Mouse (Mus musculus) spleen, postnatal 10 days (tissue): ENCODE results near the gene Ppcdc.
A peak's percentile ranks its signal among the peaks of the same experiment; 100 is the strongest.
"Not testable (repeated sequence)": the region's sequence is repeated elsewhere in the genome, so short reads cannot be mapped to it uniquely, and the experiment has no call there.

ENCODE experiments used
- DNase-seq, 2 experiments: peaks; one replicate each; pipeline ENCODE4 v3.0.0; 2021 to 2022; ENCODE audit warnings: low spot score in 2 of 2

The Ppcdc gene

GRCm38 (mm10) chr9:57431202-57431601 is 8.7 kb downstream of the Ppcdc start:
- peak in 1 of 2 experiments; percentile 26 for DNase-seq

DNA sequence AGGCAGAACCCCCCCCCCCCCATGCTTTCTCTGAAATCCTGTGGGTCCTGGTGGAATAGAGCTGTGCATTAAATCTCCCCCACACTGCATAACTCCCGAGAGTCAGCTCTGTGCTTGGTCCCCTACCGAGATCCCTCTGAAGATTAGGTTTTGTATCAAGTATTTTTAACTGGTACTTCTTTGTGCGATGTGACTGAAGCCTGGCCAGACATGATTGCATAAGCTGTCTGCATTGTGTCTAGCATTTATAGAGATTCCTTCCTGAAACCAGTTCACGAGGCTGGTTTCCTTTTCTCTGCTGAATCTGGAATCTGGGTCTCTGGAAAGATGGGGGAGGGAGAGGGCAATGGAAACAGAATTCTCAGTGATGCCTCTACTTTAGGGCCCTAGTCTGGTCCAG is 11.5 kb downstream of the Ppcdc start:
- DNase-seq, result no peak

DNA sequence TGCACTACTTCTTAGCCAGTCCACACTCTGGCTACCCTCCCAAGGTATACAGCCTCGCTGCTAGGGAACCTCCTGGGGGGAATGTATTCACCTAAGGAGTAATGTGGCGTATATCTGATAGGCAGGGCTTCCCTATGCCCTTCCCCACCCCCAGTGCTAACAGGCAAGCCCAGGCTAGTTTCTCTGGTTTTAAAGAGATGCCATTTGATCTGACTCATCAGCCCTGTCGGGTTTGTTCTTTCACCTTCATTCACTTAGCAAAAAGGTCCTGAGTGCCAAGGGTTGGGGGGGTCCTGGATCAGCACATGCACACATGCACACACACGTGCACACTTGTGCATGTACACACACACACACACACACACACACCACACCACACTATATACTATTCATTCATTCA is 12.0 kb downstream of the Ppcdc start:
- DNase-seq, result no peak

DNA sequence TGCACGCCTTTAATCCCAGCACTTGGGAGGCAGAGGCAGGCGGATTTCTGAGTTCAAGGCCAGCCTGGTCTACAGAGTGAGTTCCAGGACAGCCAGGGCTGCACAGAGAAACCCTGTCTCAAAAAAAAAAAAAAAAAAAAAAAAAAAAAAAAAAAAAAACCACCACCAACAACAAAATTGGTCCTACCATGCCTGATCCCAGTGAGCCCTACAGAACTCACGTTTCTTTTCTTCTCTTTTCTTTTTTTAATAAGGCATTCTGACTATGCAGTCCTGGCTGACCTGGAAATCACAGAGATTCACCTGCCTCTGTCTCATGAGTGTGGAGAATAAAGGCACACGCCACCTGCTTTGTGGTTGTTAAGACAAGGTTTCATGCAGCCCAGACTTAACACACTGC is 12.8 kb downstream of the Ppcdc start:
- DNase-seq, result not testable (repeated sequence)

DNA sequence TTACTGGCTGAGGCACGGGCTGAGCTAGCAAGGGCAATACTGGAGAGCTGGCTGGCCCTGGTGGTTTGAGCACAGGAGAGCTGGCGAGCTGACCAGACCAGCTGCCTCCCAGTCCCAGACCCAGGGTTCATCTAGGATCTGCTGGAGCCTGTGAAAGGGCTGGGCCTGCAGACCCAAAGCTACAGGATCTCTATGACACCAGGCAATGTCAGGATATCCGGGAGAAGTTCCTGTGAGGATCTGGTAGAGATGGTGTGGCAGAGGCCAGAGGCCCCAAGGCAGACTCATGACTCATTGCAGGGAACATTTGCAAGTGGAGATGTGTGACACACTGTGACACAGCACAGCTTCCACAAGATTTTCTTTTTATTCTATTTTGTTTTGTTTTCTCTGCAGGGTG is 14.8 kb downstream of the Ppcdc start:
- DNase-seq, result no peak

- DNase-seq, result no peak
These were observed 15.9 kb downstream of the Ppcdc start for GRCm38 (mm10) chr9:57424066-57424465.

DNA sequence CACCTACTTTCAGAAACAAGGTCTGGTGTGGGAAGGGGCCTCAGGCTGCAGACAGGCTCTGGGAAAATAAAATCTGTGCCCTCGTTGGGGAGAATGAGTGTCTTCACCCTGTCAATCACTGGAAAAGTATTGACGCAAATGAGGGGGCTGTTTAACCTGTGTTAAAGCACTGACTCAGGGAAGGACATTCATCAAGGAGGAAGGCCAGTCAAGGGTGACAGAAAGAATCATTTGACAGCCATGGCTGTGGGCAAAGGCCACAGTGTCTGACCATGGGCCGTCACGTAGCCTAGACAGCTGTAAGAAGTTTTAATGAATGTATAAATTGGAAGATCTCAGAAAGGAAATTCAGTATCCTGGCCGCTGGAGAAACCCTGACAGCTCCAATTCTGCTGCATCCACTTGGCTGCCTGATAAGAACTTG is 18.2 kb downstream of the Ppcdc start:
- no peak for DNase-seq

DNA sequence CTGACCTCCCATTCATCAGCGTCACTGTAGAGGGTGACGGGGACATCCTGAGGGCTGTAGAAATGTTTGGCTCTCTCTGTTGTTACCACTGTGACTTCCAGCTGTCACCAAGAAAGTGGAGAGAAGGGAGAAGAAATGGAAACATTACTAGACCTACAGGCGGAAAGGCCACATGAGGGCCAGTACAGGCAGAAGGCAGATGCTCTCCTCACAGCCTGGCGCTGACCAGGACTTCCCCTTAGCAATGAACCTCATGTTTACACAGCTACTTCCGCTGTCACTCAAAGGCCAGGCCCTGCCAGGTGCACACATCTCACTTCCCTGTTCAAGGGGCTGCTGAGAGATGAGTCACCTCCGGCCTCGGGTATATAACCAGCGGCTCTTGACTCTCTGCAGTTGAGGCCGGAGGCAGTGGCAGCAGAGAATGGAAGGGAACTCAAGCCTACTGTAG is 18.8 kb downstream of the Ppcdc start:
- DNase-seq, result peak; percentile 38 to 83

DNA sequence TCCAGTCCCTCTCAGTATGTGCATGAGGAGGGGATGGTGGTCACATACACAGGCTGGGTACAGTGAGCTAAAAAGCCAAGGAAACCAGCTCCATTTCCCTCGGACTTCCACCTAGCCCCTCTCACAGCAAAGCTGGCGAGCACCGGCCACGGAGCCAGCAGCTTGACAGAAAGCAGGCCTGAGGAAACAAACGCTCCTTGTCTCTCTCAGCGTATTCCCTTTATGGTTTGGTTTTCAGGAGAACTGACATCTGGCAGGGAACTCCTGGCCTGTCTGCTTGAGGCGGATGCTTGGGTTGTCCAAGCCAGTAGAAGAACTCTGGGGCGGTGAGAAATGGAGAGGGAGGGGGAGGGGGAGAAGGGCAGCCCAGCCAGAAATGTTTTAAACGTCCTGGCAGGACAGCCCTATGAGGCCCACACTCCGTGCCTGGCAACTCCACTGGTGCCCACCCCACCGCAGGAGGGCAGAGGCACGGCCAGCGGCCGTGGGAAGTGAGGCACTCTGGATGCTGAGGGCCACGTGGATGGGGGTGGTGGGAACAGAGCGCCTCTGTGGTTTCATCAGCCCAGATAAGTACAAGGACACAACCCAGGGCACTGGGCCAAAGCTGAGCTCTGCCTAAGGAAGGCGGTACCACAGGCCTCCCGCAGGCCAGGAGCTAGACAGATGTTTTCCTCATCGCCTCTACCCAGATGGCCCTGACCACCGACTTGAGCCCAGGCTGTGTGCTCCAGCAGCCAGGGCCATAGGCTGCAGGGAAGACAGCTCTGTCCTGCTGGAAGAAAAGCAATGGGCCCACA is 19.4 kb downstream of the Ppcdc start:
- DNase-seq, result peak; percentile 39 to 78

DNA sequence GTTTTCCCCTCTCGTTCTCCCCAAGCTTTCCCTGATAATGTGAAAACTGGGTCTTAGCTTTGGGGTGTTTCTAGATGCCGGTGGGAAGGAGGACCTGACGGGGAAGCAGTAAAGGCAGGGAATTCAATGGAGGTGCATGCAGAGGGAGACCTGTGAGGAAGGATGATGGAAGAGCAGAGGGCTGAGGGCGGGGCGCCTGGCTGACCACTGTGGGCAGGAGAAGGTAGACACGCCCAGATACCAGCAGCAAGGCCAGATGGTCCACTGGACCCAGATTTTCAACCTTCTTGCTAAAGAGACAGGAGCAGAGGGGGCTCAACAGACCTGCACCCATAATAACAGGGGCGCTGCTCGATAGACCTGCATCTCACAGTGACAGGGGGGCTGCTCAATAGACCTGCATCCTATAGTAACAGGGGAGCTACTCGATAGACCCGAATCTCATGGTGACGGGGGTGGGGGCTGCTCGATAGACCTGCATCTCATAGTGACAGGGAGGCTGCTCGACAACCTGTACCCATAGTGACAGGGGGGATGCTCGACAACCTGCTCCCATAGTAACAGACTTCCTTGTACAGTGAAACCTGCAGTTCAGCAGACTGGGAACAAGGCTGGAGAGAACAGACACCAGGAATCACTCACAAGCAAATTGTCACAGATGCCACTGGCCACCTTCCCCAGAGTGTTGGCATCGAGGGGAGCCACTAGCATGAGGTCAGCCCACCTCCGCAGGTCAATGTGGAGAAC is 20.2 kb downstream of the Ppcdc start:
- no peak for DNase-seq

DNA sequence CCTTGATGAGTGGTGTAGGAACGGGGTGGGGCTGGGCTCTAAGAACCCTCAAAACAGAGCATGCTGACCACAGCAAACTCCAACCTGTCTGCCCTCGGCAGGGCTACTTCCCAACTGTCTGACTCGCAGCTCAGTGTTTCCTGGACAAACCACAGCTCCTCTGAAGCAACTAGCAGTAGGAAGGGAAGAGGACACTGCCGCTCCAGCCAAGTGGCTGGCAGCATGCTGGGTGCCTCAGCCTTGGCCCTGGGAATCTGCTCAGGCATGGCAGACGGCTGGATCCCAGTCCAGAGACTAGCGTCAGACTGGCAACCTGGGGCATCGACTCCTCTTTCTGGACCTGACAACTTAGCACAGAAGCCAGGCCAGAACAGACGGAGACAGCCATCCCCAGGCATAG is 22.6 kb downstream of the Ppcdc start:
- DNase-seq, result no peak

GRCm38 (mm10) chr9:57407120-57407905 is 32.6 kb downstream of the Ppcdc start:
- DNase-seq, result no peak

GRCm38 (mm10) chr9:57406395-57406794 is 33.5 kb downstream of the Ppcdc start:
- no peak for DNase-seq

DNA sequence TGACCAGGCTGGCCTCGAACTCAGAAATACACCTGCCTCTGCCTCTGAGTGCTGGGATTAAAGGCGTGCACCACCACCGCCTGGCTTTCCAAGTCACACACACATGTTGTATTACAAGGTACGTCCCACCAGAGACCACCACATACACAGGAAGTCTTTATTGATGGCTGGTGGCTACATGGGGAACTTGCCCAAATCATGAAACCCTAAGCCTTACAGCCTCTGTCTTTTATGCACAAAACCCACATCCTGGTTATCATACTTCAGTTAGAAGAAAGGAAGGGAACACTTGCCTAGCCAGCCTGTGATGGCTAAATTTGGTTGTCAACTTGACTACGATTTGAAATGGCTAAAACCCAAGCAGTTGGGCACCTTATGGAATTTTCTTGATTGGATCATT is 35.9 kb downstream of the Ppcdc start:
- no peak for DNase-seq

DNA sequence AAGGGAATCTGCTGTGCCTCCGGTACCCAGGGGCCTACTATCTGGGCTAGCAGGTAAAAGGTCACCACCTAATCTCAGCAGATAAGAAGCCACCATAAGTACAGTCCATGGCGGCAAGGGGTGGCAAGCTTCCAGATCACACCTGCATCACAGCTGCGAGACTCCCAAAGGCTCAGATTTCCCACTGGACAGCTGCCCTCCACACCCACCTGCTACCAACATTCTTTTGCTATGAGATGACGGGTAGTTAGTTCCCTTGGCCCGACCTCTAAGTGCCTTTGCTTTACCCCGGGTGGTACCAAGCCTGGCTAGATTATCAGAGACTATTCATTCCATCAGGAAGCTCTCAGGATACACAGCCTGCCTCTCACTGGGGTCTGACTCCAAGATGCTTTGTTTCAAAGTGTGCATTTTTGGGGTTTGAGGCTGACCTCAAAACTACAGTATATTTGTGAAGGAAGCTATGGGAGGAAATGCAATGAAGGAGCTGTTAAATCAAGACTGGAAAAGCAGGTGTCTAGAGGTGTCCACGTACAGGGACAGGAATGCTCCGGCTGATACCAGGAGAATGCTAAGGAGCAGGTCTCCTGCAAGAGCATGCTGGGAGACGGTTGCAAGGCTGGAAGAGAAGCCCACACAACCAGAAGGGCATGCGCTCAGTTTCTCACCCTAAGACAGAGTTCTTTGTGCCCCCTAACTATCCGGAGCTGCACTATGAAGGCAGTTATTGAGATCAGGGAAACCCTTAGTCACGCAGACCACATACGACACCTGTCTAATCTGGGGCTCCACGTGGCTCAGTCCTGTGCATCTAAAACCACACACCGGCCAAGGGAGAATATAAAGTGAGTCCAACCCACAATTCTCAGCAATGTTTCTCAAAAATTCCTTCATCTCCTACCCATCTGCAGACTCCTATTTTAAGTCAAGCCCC is 37.3 kb downstream of the Ppcdc start:
- no peak for DNase-seq

GRCm38 (mm10) chr9:57398773-57399172 is 41.2 kb downstream of the Ppcdc start:
- DNase-seq, result no peak

DNA sequence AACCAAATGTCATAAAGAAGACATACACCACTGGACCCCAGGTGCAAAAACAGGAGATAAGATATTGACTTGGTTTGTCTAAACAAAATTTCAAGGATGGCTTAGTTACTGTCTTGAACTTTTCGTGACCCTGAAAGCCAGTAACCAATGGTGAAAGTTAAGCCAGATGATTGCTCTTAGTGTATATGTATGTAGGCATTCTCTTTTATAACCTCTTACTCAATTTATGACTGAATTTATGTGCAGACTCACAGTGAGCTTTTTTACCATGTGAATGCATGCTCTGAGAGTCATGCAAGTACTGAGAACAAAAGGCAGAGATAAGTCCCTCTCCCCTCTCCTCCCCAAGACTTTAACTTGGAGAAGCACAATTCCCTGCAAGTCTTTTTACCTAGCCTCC is 47.0 kb downstream of the Ppcdc start:
- DNase-seq, result no peak

GRCm38 (mm10) chr9:57390869-57391268 is 49.1 kb downstream of the Ppcdc start:
- no peak for DNase-seq

GRCm38 (mm10) chr9:57389131-57389530 is 50.8 kb downstream of the Ppcdc start:
- DNase-seq, result no peak

GRCm38 (mm10) chr9:57386926-57387325 is 53.0 kb downstream of the Ppcdc start:
- DNase-seq, result no peak

DNA sequence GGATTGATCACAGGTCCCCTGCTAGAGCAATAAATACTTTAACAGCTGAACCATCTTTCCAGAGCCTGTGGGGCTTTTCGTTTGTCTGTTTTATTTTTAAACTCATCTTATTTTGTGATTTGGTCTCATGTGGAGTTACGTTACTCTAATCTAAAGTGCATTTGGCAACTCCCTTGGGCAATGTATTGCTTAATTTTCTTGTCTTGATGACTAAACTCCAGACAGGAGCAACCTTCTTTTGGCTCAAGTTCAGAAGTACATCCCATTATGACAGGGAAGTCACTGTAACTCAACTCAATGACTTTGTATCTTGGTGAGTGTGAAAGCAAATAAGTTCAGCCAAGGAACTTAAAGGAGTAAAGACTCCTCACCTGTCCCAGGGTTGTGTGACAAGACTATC is 55.3 kb downstream of the Ppcdc start:
- DNase-seq, result no peak
